Mouse (Mus musculus): ENCODE measurements at regions not wholly inside any gene's neighbourhood (a gene's known extent, or its start where the extent isn't known, plus 50 kb on each side); places are given as distances from the start of the nearest gene placed in this dataset.
"Not testable (repeated sequence)": the region's sequence is repeated elsewhere in the genome, so short reads cannot be mapped to it uniquely, and the experiment has no call there.

- WGBS = 66% methylated on average over 8 of the region's 8 CpGs
- Histone ChIP-seq H3K4me2 (ENCODE audit: low read depth, low read length) (no peak overlapping the region), H3K4me1 (ENCODE audit: control insufficient read depth, insufficient read depth, low read length) (no peaks in the 10 kb centered on the region), H3K36me3 (replicated peaks; ENCODE audit: control insufficient read depth, insufficient read depth, low read depth, low read length) (no peaks in the 10 kb centered on the region), H3K9ac (replicated peaks; ENCODE audit: low read length) (no peak overlapping the region), H3K9me3 (replicated peaks; ENCODE audit: control insufficient read depth, low read length) (no peaks in the 10 kb centered on the region), H3K4me3 (ENCODE audit: low read depth, low read length) (no peak overlapping the region), H3K27ac (replicated peaks; ENCODE audit: low read depth, low read length) (no peak overlapping the region), H3K27me3 (ENCODE audit: control insufficient read depth, insufficient read depth, low read length) (no peaks in the 10 kb centered on the region)
- DNase-seq (ENCODE audit: low spot score) = no peak
- no peak for ATAC-seq (replicated peaks; ENCODE audit: insufficient number of reproducible peaks, low FRiP score, low TSS enrichment, low read depth)
Measured at GRCm38 (mm10) chr17:84859916-84860315, 69.3 kb upstream of the Lrpprc start.

GRCm38 (mm10) chr17:84860835-84861234 is 70.2 kb upstream of the Lrpprc start:
- no peak overlapping the region for H3K4me3 ChIP-seq (ENCODE audit: low read depth, low read length)
- H3K36me3 ChIP-seq (replicated peaks; ENCODE audit: control insufficient read depth, insufficient read depth, low read depth, low read length) = no peaks in the 10 kb centered on the region
- 72% methylated on average over 4 of the region's 4 CpGs for WGBS
- DNase-seq (ENCODE audit: low spot score) (no peak), ATAC-seq (replicated peaks; ENCODE audit: insufficient number of reproducible peaks, low FRiP score, low TSS enrichment, low read depth) (no peak)
- no peaks in the 10 kb centered on the region for H3K4me1 ChIP-seq (ENCODE audit: control insufficient read depth, insufficient read depth, low read length)
- H3K27ac ChIP-seq (replicated peaks; ENCODE audit: low read depth, low read length) = no peak overlapping the region
- no peaks in the 10 kb centered on the region for H3K27me3 ChIP-seq (ENCODE audit: control insufficient read depth, insufficient read depth, low read length)
- no peaks in the 10 kb centered on the region for H3K9me3 ChIP-seq (replicated peaks; ENCODE audit: control insufficient read depth, low read length)
- H3K4me2 ChIP-seq (ENCODE audit: low read depth, low read length) = no peak overlapping the region
- no peak overlapping the region for H3K9ac ChIP-seq (replicated peaks; ENCODE audit: low read length)

- not testable (repeated sequence) for H3K9me3 ChIP-seq (replicated peaks; ENCODE audit: control insufficient read depth, low read length); H3K27me3 ChIP-seq (ENCODE audit: control insufficient read depth, insufficient read depth, low read length); H3K4me3 ChIP-seq (ENCODE audit: low read depth, low read length); H3K36me3 ChIP-seq (replicated peaks; ENCODE audit: control insufficient read depth, insufficient read depth, low read depth, low read length); DNase-seq (ENCODE audit: low spot score); H3K27ac ChIP-seq (replicated peaks; ENCODE audit: low read depth, low read length); H3K4me2 ChIP-seq (ENCODE audit: low read depth, low read length); H3K9ac ChIP-seq (replicated peaks; ENCODE audit: low read length); H3K4me1 ChIP-seq (ENCODE audit: control insufficient read depth, insufficient read depth, low read length); ATAC-seq (replicated peaks; ENCODE audit: insufficient number of reproducible peaks, low FRiP score, low TSS enrichment, low read depth)
Measured at GRCm38 (mm10) chr17:84864231-84864630, 73.6 kb upstream of the Lrpprc start.

GRCm38 (mm10) chr17:84865158-84865557 is 74.6 kb upstream of the Lrpprc start:
- no peak for DNase-seq (ENCODE audit: low spot score)
- WGBS = 59% methylated on average over 2 of the region's 2 CpGs
- no peaks in the 10 kb centered on the region for H3K27me3 ChIP-seq (ENCODE audit: control insufficient read depth, insufficient read depth, low read length)
- H3K36me3 ChIP-seq (replicated peaks; ENCODE audit: control insufficient read depth, insufficient read depth, low read depth, low read length) = no peaks in the 10 kb centered on the region
- no peak overlapping the region for H3K27ac ChIP-seq (replicated peaks; ENCODE audit: low read depth, low read length)
- H3K9ac ChIP-seq (replicated peaks; ENCODE audit: low read length) = no peak overlapping the region
- H3K4me3 ChIP-seq (ENCODE audit: low read depth, low read length) = no peak overlapping the region
- no peaks in the 10 kb centered on the region for H3K9me3 ChIP-seq (replicated peaks; ENCODE audit: control insufficient read depth, low read length)
- H3K4me1 ChIP-seq (ENCODE audit: control insufficient read depth, insufficient read depth, low read length) = no peaks in the 10 kb centered on the region
- no peak for ATAC-seq (replicated peaks; ENCODE audit: insufficient number of reproducible peaks, low FRiP score, low TSS enrichment, low read depth)
- no peak overlapping the region for H3K4me2 ChIP-seq (ENCODE audit: low read depth, low read length)

- 84% methylated on average over 3 of the region's 3 CpGs for WGBS
- no peak overlapping the region for H3K4me2 ChIP-seq (ENCODE audit: low read depth, low read length)
- DNase-seq (ENCODE audit: low spot score) = no peak
Measured at GRCm38 (mm10) chr17:84865566-84865965, 75.0 kb upstream of the Lrpprc start.

GRCm38 (mm10) chr17:84869074-84869722 is 78.6 kb upstream of the Lrpprc start:
- Histone ChIP-seq H3K4me3 (ENCODE audit: low read depth, low read length) (no peak overlapping the region), H3K27ac (replicated peaks; ENCODE audit: low read depth, low read length) (no peak overlapping the region), H3K4me1 (ENCODE audit: control insufficient read depth, insufficient read depth, low read length) (no peaks in the 10 kb centered on the region), H3K36me3 (replicated peaks; ENCODE audit: control insufficient read depth, insufficient read depth, low read depth, low read length) (no peaks in the 10 kb centered on the region), H3K27me3 (ENCODE audit: control insufficient read depth, insufficient read depth, low read length) (no peaks in the 10 kb centered on the region), H3K4me2 (ENCODE audit: low read depth, low read length) (no peak overlapping the region), H3K9me3 (replicated peaks; ENCODE audit: control insufficient read depth, low read length) (no peaks in the 10 kb centered on the region), H3K9ac (replicated peaks; ENCODE audit: low read length) (no peak overlapping the region)
- DNase-seq (ENCODE audit: low spot score) (no peak), ATAC-seq (replicated peaks; ENCODE audit: insufficient number of reproducible peaks, low FRiP score, low TSS enrichment, low read depth) (no peak)
- WGBS = 76% methylated on average over 3 of the region's 3 CpGs

More at GRCm38 (mm10) chr17:84865566-84865965, 75.0 kb upstream of the Lrpprc start:
- ATAC-seq (replicated peaks; ENCODE audit: insufficient number of reproducible peaks, low FRiP score, low TSS enrichment, low read depth) = no peak
- Histone ChIP-seq H3K36me3 (replicated peaks; ENCODE audit: control insufficient read depth, insufficient read depth, low read depth, low read length) (no peaks in the 10 kb centered on the region), H3K9ac (replicated peaks; ENCODE audit: low read length) (no peak overlapping the region), H3K27me3 (ENCODE audit: control insufficient read depth, insufficient read depth, low read length) (no peaks in the 10 kb centered on the region), H3K9me3 (replicated peaks; ENCODE audit: control insufficient read depth, low read length) (no peaks in the 10 kb centered on the region), H3K27ac (replicated peaks; ENCODE audit: low read depth, low read length) (no peak overlapping the region), H3K4me1 (ENCODE audit: control insufficient read depth, insufficient read depth, low read length) (no peaks in the 10 kb centered on the region), H3K4me3 (ENCODE audit: low read depth, low read length) (no peak overlapping the region)

- 84% methylated on average over 7 of the region's 7 CpGs for WGBS
- ATAC-seq (replicated peaks; ENCODE audit: insufficient number of reproducible peaks, low FRiP score, low TSS enrichment, low read depth) = no peak
- Histone ChIP-seq H3K9me3 (replicated peaks; ENCODE audit: control insufficient read depth, low read length) (no peaks in the 10 kb centered on the region), H3K4me1 (ENCODE audit: control insufficient read depth, insufficient read depth, low read length) (no peaks in the 10 kb centered on the region), H3K36me3 (replicated peaks; ENCODE audit: control insufficient read depth, insufficient read depth, low read depth, low read length) (no peaks in the 10 kb centered on the region), H3K27me3 (ENCODE audit: control insufficient read depth, insufficient read depth, low read length) (no peaks in the 10 kb centered on the region), H3K9ac (replicated peaks; ENCODE audit: low read length) (no peak overlapping the region), H3K4me2 (ENCODE audit: low read depth, low read length) (no peak overlapping the region), H3K4me3 (ENCODE audit: low read depth, low read length) (no peak overlapping the region), H3K27ac (replicated peaks; ENCODE audit: low read depth, low read length) (no peak overlapping the region)
- no peak for DNase-seq (ENCODE audit: low spot score)
Measured at GRCm38 (mm10) chr17:84873554-84873953, 83.0 kb upstream of the Lrpprc start.

GRCm38 (mm10) chr17:84874494-84874893 is 82.0 kb upstream of the Ppm1b start:
- no peak overlapping the region for H3K27ac ChIP-seq (replicated peaks; ENCODE audit: low read depth, low read length)
- ATAC-seq (replicated peaks; ENCODE audit: insufficient number of reproducible peaks, low FRiP score, low TSS enrichment, low read depth) = no peak
- no peaks in the 10 kb centered on the region for H3K4me1 ChIP-seq (ENCODE audit: control insufficient read depth, insufficient read depth, low read length)
- no peaks in the 10 kb centered on the region for H3K9me3 ChIP-seq (replicated peaks; ENCODE audit: control insufficient read depth, low read length)
- H3K4me2 ChIP-seq (ENCODE audit: low read depth, low read length) = no peak overlapping the region
- no peaks in the 10 kb centered on the region for H3K27me3 ChIP-seq (ENCODE audit: control insufficient read depth, insufficient read depth, low read length)
- no peaks in the 10 kb centered on the region for H3K36me3 ChIP-seq (replicated peaks; ENCODE audit: control insufficient read depth, insufficient read depth, low read depth, low read length)
- 73% methylated on average over 6 of the region's 6 CpGs for WGBS
- no peak for DNase-seq (ENCODE audit: low spot score)
- H3K4me3 ChIP-seq (ENCODE audit: low read depth, low read length) = no peak overlapping the region
- H3K9ac ChIP-seq (replicated peaks; ENCODE audit: low read length) = no peak overlapping the region
